Mouse (Mus musculus) cerebellum, adult 8-10 months (tissue): ENCODE data around the gene Fn1.

Experiments used
- DNase-seq: peaks from one replicate; pipeline ENCODE4 v3.0.0; 2022

Fn1 gene

GRCm38 (mm10) chr1:71652551-71653399, at the start of gene Fn1:
Gene Fn1 (minus strand): TSS chr1:71653200.
- no peak for DNase-seq

- no peak for DNase-seq
These were observed 43.1 kb upstream of the Fn1 start for GRCm38 (mm10) chr1:71696093-71696492.

DNA sequence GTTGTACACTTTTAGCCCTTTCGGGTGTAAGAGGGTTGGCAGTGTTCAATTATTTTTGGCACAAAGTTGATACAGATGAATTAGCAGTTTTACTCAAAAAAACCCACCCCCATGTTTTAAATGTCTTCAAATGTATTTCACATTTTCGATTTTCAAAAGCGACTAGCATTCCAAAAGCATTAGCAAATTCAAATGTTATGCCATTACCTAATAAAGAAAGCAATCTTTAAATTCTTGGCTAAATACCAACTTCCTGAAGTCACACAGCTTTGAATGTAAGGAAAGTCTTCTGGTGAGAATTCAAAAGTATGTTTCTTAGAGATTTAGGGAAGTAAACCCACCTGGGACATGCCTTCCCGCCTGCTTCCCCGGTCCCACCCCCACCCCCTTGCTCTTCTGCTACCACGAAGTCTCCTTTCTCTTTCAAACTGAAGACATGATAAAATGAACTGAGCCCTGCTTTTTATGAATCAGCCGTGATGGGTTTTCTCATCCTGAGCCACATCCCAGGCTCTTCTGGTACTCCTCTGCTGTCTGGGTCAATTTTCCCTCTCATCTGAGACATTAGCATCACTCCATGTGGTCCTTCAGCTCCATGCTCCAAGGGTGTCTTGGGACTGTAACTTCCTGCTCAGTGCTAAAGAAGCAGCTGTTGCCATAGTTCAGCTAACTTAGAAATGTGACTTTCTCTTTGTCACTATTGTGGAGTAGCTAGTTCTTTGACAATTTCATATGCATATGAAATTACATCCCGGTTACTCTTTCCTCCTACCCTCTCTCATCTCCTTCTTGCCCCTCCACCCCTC, 38.7 kb upstream of the Fn1 start:
- no peak for DNase-seq

DNA sequence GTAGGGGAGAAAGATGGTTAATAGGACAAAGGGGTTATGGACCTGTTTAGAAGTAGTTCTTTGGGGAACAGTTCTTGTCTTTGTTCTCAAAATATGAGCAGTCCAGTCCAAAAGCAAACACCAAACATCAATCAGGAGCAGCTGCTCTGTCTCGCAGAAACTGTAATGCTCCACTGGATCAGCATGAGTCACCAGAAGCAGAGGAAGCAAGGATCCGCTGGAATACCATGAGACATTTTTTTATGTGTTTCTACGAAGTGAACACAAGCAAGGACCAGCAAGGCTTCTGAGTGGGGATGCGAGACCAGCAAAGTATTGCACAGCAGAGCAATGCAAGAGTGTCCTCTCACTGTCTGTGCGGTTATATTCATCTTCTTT, 35.9 kb upstream of the Fn1 start:
- DNase-seq = no peak

GRCm38 (mm10) chr1:71688272-71688925, 35.4 kb upstream of the Fn1 start:
- DNase-seq = no peak

DNA sequence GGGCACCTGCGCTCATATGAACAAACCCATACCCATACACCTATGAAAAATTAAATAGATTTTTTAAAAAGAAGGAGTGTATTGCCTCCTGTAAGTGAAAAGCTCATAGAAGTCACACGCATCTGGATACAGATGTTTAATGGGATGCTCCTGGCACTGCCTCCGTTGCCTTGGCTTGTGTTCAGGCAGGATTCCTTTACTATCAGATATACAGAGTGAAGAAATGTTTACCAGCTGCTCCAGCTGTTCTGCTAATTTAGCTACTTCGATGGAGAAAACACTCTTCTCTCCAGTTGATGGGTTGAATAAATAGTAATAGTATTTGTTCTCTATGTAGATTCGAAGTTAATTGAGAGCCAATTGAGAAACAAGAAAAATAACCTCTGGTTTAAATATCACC, 33.8 kb upstream of the Fn1 start:
- DNase-seq = no peak

- DNase-seq = no peak
These were observed 30.7 kb upstream of the Fn1 start for GRCm38 (mm10) chr1:71683736-71684135.

DNA sequence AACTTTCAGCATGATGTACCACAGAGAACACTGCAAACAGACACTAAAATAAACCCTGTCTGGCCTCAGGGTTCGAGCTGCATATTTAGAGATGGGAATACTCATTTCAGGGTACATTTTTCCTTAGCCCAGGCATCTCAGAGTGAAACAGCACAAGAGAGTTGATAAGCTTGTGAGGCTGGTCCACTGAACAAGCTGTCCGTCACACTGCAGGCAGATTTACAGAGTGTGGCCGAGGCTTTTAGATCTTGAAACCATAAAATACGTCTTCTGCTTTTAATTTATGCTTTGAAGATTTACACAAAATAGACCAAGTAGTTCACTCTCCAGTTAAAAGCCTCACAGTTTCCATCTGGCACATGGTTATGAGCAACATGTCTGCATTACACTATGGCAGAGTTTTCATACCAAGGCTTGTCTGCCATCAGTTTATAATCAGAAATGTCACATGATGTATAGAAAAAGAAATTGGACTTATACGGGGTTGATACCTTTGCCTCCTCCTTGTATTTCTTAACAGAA, 29.3 kb upstream of the Fn1 start:
- DNase-seq = no peak

- no peak for DNase-seq
These were observed 28.3 kb upstream of the Fn1 start for GRCm38 (mm10) chr1:71681306-71681705.

DNA sequence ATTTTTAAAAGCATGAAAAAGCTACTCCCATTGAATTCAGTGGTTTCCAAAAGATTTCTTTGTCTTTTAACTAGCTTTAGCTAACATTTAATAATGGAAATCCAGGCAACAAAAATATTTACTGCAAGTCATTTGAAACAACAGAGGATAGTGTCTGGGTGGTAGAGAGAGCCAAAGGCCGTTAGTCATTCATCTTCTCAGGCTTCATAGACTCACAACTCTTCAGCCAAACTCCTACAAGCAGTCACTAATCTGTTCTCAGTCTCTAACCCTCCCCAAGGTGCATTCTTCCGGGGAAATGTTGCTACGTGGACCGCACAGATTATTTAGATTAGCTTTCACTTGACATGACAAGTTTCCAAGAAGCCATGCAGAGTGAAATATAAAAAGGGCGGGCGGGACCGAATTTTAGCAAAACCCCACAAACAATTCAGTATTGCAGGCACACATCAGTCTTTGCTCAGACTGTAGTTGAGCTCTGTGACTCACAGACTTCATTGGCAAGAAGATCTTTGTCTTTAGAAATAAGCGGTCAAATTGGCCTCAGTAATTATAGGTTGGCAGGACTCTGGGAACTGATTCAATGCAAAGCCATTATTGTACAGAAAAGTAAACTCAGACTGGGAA, 27.2 kb upstream of the Fn1 start:
- no peak for DNase-seq

- DNase-seq = no peak
These were observed 22.4 kb upstream of the Fn1 start for GRCm38 (mm10) chr1:71675420-71675819.

- no peak for DNase-seq
These were observed 21.3 kb upstream of the Fn1 start for GRCm38 (mm10) chr1:71674274-71674673.

DNA sequence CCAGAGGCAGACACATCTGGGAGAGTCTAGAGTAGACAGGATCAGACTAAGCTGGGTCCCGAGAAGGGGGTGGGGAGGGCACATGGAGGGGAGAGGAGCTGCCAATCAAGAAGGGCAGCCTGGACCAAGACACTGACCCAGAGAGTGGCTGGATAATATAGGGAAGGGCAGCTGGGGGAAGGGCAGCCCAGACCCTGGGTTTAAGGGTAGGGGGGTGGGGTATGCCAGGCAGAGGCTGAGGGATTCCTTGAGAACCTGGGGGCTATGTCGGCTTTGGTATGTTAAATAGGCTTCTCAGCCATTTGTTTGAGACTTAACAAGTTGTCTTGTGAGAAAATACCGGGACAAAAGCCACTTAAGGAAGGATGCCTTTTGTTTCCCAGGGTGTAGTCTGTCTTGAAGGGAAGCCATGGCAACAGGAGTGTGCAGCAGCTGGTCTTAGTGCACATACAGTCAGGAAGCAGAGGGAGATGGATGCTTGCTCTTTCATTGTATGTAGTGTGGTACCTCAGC, 20.5 kb upstream of the Fn1 start:
- DNase-seq = no peak

DNA sequence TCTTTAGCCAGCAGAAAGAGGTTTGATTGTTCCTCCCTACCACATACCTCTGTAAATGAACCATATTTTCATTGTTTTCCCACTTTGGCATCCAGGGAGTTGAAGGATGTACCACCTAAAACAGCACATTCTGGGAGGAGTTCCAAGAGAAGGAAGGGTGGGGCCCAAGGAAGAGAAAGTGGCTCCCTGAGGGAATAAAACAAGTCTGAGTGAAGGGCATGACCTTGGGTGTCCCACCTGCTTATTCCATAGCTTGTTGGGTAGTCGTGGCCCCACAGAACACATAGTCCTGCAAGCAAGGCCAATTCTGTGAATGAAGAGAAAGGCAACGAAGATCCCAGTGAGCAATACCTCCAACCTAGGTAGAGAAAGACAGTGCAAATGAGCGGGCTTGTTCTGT, 19.3 kb upstream of the Fn1 start:
- DNase-seq = no peak

DNA sequence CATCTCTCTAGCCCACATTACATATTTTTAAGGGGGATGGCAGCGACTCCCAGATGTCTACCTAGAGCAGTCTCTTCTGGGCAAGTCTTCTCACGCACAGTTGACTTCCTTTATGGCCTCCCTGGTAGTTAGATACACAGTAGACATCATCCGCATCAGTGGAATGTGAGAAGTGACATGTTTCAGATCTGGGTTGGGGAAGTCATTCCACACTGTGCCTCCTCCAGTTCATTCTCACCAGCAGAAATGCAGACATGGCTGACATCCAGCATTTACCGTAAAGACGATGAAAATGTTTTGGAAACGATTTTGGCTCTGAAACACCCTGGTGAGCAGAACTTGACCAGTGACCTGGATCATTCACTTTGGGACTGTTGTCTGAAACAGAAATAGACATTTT, 10.2 kb upstream of the Fn1 start:
- DNase-seq = no peak

- DNase-seq = no peak
These were observed 5.6 kb upstream of the Fn1 start for GRCm38 (mm10) chr1:71658632-71659031.

DNA sequence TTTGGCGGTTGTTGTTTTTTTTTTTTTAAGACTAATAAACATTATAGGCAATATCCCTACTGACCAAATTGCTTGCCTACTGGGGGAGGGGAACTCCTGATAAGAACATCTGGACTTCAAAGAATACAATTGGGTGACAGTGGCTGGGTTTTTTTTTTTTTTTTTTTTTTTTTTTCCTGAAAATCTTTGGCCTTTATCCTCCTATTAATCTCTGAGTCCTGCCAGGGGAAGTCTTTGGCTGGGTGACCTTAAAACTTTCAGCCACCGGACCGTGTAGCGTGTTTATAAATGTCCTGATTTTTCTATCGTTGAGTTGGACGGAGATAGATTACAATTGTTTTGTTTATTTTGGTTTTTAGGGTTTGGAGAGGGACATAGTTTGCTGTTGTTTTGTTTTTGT, 3.3 kb upstream of the Fn1 start:
- DNase-seq = no peak

DNA sequence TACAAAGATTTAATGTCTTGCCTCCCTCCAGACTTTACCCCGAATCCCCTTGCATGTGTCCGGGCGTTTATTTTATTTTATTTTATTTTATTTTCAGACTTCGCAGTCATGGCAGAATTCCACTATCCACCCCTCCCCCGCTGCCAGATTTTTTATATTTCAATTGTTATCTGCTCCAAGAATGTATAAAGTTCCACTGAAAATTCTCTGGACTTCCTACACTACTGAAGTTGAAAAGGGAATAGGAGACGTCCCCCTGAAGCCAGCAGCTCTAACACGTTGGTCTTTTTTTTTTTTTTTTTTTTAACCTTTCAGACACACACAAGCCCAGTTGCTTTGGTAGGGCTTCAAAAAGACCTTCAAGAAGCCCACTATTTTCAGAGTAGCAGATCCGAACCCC, 1.2 kb upstream of the Fn1 start:
- no peak for DNase-seq

- no peak for DNase-seq
These were observed 580 bp upstream of the Fn1 start for GRCm38 (mm10) chr1:71653400-71654159.

- DNase-seq = no peak
These were observed 1.2 kb downstream of the Fn1 start for GRCm38 (mm10) chr1:71651828-71652227.

GRCm38 (mm10) chr1:71651315-71651714, 1.7 kb downstream of the Fn1 start:
- DNase-seq = no peak

DNA sequence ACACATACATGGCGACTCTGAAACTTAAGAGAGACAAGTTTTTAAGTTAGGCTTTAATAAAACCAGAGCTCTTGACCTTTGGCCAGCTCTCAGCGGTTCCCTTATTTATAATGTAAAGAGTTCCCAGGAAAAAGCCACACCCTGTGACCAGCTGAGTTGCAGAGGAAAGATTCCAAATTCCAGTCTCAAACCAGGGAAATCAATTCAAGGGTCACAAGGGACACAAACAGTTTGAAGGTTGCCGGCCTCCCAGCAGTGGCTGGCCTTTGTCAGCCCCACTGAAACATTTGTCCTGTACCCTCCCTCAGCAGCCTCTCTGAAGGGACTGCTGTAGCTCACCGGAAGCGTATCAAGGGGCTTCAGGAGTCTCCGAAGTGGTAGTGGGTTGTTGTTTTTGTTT, 2.3 kb downstream of the Fn1 start:
- DNase-seq = no peak
